Mouse (Mus musculus) thymus, postnatal 14 days (tissue): ENCODE results near the gene Trappc6b.
"Not testable (repeated sequence)": the region's sequence is repeated elsewhere in the genome, so short reads cannot be mapped to it uniquely, and the experiment has no call there.

ENCODE experiments used
- DNase-seq: peaks from one replicate; pipeline ENCODE4 v3.0.0; 2021

Trappc6b gene

GRCm38 (mm10) chr12:59060993-59061595 lies at the start of gene Trappc6b:
Trappc6b (minus strand) TSS chr12:59061472.
- peak; percentile 76 for DNase-seq

- DNase-seq, result no peak
These were observed 46.7 kb upstream of the Trappc6b start for GRCm38 (mm10) chr12:59107926-59108325.

DNA sequence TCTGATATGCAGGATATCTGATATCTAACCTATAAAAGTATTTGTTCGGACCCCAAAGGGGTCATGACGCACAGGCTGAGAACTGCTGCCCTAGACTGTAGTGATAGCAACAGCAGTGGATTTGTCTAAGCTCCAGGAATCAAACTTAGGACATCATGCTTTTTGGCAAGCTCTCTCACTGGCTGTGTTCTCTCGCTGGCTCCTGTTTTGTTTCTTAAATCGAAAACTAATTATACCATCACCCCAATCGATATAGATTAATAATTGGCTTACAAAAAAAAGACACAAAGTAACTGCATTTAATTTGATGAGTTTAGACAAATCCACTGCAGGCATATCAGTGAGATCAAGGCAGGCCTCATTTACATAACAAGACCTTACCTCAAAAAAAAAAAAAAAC lies 45.2 kb upstream of the Trappc6b start:
- DNase-seq, result no peak

GRCm38 (mm10) chr12:59105914-59106313 lies 44.6 kb upstream of the Trappc6b start:
- DNase-seq, result no peak

DNA sequence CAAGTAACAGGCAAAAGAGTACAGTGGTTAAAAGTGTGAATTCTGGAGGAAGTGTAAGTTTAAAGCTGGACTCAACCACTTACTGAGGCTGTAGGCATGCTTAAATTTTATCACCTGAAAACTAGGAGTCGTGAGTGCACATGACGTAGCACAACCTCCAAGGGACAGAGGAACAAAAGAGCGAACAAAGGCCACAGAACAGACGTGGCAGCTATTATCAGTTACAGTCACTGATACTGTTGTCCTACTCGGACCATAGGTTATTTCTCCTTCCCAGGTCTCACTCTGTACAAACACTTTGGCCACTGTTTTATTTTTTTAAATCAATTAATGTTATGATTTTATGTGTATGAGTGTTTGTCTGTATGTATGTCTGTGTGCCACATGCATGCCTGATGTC lies 43.5 kb upstream of the Trappc6b start:
- no peak for DNase-seq

- no peak for DNase-seq
These were observed 34.1 kb upstream of the Trappc6b start, which contains the start of gene Mia2 for GRCm38 (mm10) chr12:59095104-59096025. Mia2 (plus strand) TSS chr12:59095799.

- DNase-seq, result no peak
These were observed 32.3 kb upstream of the Trappc6b start for GRCm38 (mm10) chr12:59093543-59093942.

GRCm38 (mm10) chr12:59086171-59086570 lies 24.9 kb upstream of the Trappc6b start:
- DNase-seq, result no peak

- DNase-seq, result no peak
These were observed 23.2 kb upstream of the Trappc6b start for GRCm38 (mm10) chr12:59084446-59084845.

- DNase-seq, result no peak
These were observed 19.2 kb upstream of the Trappc6b start for GRCm38 (mm10) chr12:59080461-59080860.

DNA sequence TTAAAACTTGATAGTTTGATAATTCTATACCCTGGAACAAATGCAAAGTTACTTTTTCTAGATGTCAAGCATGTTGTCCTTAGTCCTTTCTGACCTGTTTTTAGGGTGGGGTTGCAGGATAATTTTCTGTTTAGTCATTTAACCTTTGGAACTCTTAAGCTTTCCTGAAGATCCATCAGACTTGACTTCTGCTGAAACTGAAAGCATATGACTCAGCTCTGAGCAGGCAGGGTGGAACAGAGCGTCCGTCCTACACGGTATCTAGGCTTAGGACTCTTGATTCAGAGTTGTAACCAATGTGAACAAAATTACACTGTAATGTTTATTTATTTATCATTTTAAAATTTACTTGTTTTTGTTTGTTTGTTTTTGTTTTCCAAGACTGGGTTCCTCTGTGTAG lies 16.6 kb upstream of the Trappc6b start:
- no peak for DNase-seq

- no peak for DNase-seq
These were observed 15.7 kb upstream of the Trappc6b start for GRCm38 (mm10) chr12:59076996-59077395.

DNA sequence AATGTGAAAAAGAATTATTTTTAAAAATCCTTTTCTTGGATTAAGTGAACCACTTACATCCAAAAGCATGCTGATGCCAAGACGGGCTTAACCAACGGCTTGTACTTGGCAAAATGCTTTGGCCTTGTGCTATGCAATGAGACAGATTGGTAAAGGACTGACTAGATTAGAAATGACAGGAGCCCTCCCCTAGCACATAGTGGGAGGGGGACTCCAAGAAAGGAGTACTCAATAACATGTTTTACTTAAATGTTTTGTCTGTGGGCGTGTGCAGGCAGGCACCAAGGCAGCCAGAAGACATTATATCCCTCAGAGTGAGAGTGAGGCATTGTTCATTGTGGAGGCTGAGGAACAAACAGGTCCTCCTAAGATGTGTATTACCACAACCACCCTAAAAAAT lies 12.8 kb upstream of the Trappc6b start:
- no peak for DNase-seq

- DNase-seq, result no peak
These were observed 11.0 kb upstream of the Trappc6b start for GRCm38 (mm10) chr12:59072286-59072685.

DNA sequence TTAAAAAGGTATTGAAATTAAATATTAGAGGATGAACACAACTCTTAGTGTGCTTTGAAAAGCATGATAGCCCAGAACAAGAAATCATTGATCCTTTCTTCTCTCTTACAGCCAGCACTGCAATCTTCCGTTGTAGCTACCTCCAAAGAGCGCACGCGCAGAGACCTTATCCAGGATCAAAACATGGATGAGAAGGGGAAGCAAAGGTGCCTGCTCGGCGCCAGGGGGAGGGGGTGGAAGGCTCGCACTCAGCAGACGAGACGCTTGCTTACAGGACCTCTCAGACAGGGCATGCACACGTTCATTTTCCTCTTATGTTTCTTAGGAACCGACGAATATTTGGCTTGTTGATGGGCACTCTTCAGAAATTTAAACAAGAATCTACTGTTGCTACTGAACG lies 7.5 kb upstream of the Trappc6b start:
- DNase-seq, result no peak

GRCm38 (mm10) chr12:59067095-59067494 lies 5.8 kb upstream of the Trappc6b start:
- peak; percentile 73 for DNase-seq

- DNase-seq, result peak; percentile 96
These were observed 5.3 kb upstream of the Trappc6b start, which contains the start of gene Pnn for GRCm38 (mm10) chr12:59066448-59067077. Pnn (plus strand) TSS chr12:59066884.

DNA sequence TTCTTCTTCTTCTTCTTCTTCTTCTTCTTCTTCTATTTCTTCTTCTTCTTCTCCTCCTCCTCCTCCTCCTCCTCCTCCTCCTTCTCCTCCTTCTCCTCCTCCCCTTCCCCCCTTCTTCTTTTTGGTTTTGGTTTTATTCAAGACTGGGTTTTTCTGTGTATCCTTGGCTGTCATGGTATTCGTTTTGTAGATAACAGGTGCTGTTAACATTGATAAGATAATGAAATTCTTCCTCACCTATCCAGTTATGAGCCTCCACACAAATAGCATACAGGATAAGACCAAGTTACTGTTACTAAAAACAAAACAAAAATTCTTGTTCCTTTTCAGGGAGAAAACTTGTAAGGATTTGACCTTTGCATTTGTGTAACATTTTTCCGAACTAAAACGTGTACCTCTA lies 4.5 kb upstream of the Trappc6b start:
- no peak for DNase-seq

GRCm38 (mm10) chr12:59064837-59065236 lies 3.6 kb upstream of the Trappc6b start:
- DNase-seq, result no peak

GRCm38 (mm10) chr12:59060322-59060721 lies 950 bp downstream of the Trappc6b start:
- no peak for DNase-seq

GRCm38 (mm10) chr12:59058242-59058641 lies 3.0 kb downstream of the Trappc6b start:
- DNase-seq, result not testable (repeated sequence)

DNA sequence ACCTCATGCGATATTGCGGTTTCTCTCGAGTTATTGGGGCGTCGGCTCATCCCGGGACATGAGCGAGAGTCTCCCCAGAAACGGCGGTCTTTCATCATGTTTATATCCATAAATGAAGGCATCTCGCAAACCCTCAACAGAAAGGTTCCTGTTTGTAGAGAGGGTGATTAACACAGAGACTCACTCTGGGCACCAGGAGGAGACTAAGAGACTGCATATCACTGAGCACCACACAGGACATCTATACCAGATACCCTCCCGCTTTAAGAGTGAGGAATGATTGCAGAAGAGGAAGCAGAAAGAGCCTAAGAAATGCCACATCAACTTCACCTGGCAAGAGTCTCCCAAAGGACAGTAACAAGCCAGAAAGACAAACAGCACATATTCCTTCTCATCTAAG lies 5.0 kb downstream of the Trappc6b start:
- DNase-seq, result no peak

DNA sequence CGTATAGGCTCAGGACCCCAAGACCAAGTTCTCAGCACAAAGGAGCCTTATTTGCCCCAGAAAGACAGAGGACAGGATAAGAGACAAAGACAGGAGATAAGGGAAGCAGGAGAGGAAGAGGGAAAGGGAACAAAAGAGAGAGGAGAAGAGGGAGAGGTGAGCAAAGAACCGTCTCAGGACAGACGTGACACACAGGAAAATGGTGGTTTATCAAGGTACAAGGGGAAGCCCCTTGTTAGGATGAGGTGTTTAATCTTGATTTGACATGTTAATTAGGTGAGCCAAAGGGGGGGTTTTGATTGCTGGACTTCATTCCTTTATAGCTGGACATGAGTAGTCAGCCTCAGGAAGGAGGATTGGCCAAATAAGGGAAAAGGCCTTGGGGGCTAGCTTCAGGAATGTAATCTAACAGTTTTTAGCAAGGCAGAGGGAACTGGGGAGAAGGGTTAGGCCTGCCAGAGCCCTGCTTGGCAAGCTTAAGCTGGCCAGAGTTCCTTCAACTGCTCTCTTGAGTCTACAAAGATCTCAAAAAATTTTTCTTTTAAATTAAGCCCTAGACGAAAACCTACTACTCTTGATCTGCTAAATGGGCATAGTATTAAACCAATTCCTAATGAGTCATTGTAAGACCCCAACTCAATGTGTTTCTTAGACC lies 5.9 kb downstream of the Trappc6b start:
- DNase-seq, result no peak
